Mouse (Mus musculus) macrophage (primary cell): ENCODE results near the gene Hist1h1d. TPM values are rescaled to one million over a fixed set of nuclear protein-coding genes. Genes with fewer than 3 reads are reported as not detected.
"Not testable (repeated sequence)": the region's sequence is repeated elsewhere in the genome, so short reads cannot be mapped to it uniquely, and the experiment has no call there.

Experiments
- H3K27ac ChIP-seq: fragments of 350-480 bp; formaldehyde crosslinking; 2 replicates; pipeline ENCODE4 v1.9.0; 2021
- H3K36me3 ChIP-seq: fragments of 350-480 bp; formaldehyde crosslinking; 2 replicates; pipeline ENCODE4 v1.9.0; 2021; ENCODE audit errors: inconsistent target
- H3K4me3 ChIP-seq: fragments of 350-480 bp; formaldehyde crosslinking; 2 replicates; pipeline ENCODE4 v1.9.0; 2021; ENCODE audit errors: inconsistent target
- H3K79me2 ChIP-seq: fragments of 350-480 bp; formaldehyde crosslinking; 2 replicates; pipeline ENCODE4 v1.9.0; 2021; ENCODE audit errors: inconsistent target
- WGBS: methylation state at CpG from one replicate; pipeline ENCODE4 v1.1.7; 2026; ENCODE audit warnings: inconsistent platforms; ENCODE audit not compliant: missing documents; 5-methylcytosine and 5-hydroxymethylcytosine counted together
- polyA plus RNA-seq: library from polyadenylated mRNA; stranded (reverse); fragments of 250-400 nt; gene quantifications from 3 replicates; pipeline ENCODE4 v1.2.4, GENCODE M21; 2018; ENCODE audit warnings: inconsistent platforms

Hist1h1d gene
- polyA plus RNA-seq, 1 experiment from 2014 or later, result 0.10 TPM

DNA sequence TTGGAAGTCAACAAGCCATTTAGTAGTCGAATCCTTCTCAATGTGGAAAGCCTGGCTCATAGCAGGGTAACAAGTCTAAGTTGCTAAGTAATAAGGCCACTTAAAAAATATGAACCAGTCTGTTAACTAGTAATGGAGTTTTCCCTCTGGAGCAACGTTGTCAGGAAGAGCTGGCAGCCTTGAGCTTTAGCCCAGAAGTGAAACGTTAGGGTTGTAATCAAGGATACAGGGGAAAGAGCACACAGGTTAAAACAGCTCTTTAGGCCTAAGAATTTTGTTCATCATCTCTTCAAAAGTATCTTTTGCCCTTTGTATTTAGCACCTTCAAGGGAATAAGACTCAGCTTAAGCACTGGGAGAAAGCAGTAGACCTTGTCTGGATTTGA lies 2.3 kb upstream of the Hist1h1d start:
- Histone ChIP-seq H3K79me2 (no peaks in the 10 kb centered on the region), H3K4me3 (peak overlapping the region; percentile 13; the same call in 1 of the 2 replicates), H3K36me3 (no peaks in the 10 kb centered on the region), H3K27ac (peak overlapping the region; percentile 53)
- WGBS, result 12% methylated on average over 3 of the region's 3 CpGs

DNA sequence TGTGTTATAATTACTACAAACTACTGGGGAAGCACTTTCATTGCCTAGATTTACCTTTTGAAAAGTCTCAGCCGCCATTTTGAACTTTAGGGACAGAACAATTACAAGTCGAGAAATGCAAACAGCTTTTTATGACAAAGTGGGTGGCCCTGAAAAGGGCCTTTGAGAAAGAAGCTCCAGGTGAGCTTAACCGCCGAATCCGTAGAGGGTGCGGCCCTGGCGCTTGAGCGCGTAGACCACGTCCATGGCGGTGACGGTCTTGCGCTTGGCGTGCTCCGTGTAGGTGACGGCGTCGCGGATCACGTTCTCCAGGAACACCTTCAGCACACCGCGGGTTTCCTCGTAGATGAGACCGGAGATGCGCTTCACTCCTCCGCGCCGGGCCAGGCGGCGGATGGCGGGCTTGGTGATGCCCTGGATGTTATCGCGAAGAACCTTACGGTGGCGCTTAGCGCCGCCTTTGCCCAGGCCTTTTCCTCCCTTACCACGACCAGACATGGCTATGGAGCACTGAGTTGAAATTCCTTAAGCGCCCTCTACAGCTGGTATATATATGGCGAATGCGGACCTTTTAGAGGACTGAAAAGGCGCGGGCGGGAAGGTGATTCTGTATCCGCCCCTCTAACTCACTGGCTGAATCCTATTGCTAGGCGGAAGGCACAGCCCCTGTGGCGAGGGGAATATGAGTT lies 1.8 kb upstream of the Hist1h1d start, which contains the start of gene Hist1h4f:
TSS of gene Hist1h4f (minus strand) at position 503 of the 689 bp plus-strand sequence.
- Histone ChIP-seq H3K27ac (peak within 1 kb of the TSS; percentile 75), H3K4me3 (peak within 1 kb of the TSS; percentile 13; the same call in 1 of the 2 replicates)
- WGBS, result under 1% methylated on average over 33 of the region's 47 CpGs
- H3K36me3 ChIP-seq, H3K79me2 ChIP-seq: not testable (repeated sequence)

DNA sequence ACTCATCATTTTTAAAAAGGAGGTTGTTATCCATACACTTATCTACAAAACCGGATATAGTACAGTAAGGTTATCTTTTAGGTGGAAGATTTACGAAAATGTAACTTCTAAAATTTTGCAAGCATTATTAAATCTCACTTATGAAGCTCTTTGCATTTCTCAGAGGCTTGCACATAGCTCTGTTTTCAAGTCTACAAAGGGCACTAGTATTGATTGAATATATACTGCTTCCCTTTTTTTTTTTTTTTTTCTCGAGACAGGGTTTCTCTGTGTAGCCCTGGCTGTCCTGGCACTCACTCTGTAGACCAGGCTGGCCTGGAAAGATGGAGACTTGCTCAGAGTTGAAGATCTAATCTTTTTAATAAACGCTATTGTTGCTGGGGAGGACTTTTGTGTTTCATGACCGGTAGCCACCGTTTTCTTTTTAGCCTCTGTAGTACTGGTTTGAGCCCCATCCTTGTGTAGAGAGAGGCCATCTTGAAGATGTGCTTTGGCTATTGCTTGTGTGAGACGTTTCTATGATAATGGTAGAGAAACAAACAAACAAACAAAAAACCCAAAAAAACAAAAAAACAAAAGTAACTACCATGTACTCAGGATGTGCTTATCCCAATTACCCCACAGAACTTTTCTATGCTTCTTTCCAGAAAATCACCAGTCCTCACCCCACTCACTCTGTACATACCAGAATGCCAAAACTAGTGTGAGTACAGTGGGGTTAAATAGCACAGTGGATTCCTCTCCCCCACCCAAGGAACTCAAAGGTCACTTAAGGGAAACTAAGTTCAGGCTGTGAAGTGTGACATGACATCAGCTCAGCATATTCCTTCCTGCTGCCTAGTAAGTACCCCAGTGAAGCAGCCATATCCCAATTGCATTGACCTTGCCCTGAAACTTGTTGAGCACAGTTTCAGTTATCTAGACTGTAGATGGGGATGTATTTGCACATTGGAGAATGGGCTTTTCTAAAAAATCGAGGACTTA lies 839 bp upstream of the Hist1h1d start:
- Histone ChIP-seq H3K36me3 (no peaks in the 10 kb centered on the region), H3K4me3 (no peak overlapping the region; the same call in 1 of the 2 replicates), H3K27ac (peak overlapping the region; percentile 75), H3K79me2 (no peaks in the 10 kb centered on the region)
- 48% methylated on average over 7 of the region's 8 CpGs for WGBS

DNA sequence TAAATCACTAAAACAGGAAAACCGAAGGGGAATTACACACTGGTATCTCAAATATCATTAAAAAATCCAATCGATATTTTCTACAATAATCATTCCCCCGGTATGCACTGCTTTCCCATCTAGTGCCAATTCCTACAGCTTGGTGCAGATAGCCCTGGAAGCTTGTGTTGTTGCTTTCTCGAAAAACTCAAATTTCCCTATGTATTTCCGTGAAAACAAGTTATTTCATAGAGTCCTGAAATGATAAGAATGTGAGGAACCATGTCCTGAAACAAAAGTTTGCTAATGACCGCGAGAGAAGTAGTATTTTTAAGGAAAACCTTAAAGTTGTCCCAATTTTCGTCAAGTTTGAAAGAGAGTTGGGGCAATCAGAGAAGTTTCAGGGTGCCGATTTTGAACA lies 1.3 kb downstream of the Hist1h1d start:
- WGBS, result 27% methylated on average over 9 of the region's 9 CpGs
- Histone ChIP-seq H3K79me2 (no peaks in the 10 kb centered on the region), H3K4me3 (no peak overlapping the region), H3K27ac (peak overlapping the region; percentile 67), H3K36me3 (no peaks in the 10 kb centered on the region)

DNA sequence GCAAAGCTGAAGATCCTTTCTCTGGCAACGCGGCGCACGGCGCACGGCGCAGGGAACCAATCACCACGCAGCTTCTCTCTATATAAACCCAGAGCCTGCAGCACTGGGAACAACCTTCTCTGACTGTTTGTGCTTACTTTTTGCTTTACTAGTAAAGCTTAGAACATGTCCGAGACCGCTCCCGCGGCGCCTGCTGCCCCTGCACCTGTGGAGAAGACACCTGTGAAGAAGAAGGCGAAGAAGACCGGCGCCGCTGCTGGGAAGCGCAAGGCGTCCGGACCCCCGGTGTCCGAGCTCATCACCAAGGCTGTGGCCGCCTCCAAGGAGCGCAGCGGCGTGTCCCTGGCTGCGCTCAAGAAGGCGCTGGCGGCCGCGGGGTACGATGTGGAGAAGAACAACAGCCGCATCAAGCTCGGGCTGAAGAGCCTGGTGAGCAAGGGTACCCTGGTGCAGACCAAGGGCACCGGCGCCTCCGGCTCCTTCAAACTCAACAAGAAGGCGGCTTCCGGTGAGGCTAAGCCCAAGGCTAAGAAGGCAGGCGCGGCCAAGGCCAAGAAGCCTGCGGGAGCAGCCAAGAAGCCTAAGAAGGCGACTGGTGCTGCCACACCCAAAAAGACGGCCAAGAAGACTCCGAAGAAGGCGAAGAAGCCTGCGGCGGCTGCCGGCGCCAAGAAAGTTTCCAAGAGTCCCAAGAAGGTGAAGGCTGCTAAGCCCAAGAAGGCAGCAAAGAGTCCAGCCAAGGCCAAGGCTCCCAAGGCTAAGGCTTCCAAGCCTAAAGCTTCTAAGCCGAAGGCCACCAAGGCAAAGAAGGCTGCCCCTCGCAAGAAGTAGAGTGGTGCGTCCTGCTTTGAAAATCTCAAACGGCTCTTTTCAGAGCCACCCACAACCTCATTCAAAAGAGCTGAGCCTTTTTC lies 2.1 kb downstream of the Hist1h1d start:
- H3K4me3 ChIP-seq, result peak overlapping the region; percentile 49
- WGBS, result 1% methylated on average over 38 of the region's 54 CpGs
- no peaks in the 10 kb centered on the region for H3K79me2 ChIP-seq
- H3K27ac ChIP-seq, result peak overlapping the region; percentile 85
- H3K36me3 ChIP-seq, result no peaks in the 10 kb centered on the region

DNA sequence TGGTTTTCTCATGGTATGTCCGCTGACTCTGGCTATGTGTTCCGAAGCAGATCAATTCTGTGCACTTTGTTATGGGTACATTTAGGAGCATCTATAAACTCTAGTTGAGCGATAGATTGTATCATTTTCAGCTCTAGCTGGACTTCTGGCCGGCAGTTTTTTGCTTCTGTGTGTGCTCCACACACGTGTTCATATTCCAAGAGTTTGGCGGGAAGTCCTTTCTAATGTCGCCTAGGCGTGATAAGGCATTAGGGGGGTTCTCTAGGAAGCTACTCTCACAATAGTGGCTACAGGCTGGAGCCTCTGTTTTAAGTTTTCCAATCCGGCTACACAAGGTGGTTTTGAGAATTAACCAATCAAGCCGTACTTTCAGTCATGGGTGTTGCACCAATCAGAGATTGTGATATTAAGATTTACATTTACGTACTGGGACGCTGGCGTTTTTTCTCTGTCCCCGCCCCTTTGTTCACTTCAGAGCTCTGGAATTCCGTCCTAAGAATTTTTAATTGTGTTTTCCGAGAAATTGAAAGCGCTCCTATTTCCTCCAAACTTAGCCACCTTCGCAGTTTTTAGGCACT lies 2.9 kb downstream of the Hist1h1d start:
- WGBS, result 0% methylated on average over 18 of the region's 18 CpGs
- peak overlapping the region; percentile 85 for H3K27ac ChIP-seq
- no peaks in the 10 kb centered on the region for H3K36me3 ChIP-seq
- no peaks in the 10 kb centered on the region for H3K79me2 ChIP-seq
- H3K4me3 ChIP-seq, result peak overlapping the region; percentile 49

DNA sequence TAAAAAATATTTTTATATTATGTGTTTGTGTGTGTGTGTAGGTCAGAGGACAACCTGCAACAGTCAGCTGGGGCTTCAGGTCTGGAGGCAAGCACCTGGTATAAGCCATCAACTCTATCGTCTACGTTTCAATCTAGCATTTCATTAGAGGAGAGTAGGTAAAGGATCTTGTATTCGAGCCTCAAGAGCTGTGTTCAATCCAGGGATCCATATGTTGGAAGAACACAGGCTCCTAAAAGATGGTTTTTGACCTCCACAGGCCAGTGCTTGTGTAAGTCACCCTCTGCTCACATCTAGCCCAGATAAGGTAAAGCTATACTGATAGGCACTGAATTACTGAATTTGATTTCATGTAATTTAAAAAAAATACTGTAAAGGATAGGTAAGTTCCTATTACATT lies 3.8 kb downstream of the Hist1h1d start:
- Histone ChIP-seq H3K27ac (peak overlapping the region; percentile 85), H3K4me3 (peak overlapping the region; percentile 49; the same call in 1 of the 2 replicates), H3K79me2 (no peaks in the 10 kb centered on the region), H3K36me3 (no peaks in the 10 kb centered on the region)
- 71% methylated on average over 3 of the region's 3 CpGs for WGBS

DNA sequence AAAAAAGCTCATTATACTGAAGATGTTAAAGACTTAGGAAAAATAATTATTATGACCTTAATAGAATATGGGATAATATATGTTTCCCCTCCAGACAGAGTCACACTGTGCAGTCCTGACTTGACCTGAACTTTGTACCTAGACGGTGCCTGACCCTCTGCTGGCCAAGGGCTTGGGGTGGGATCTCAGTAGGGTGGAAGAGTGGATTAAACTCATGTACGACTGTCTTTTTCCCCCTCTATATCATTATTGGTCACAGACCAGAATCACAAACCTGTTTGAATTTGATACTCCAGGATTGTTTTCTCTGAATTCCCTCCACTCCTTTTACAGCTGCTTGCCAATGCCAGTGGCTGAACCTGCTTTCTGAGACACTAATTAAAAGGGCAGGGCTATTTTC lies 7.6 kb downstream of the Hist1h1d start:
- H3K27ac ChIP-seq, result peak overlapping the region; percentile 13; the same call in 1 of the 2 replicates
- not testable (repeated sequence) for H3K79me2 ChIP-seq, H3K4me3 ChIP-seq, H3K36me3 ChIP-seq
- WGBS, result 63% methylated on average over 2 of the region's 2 CpGs

DNA sequence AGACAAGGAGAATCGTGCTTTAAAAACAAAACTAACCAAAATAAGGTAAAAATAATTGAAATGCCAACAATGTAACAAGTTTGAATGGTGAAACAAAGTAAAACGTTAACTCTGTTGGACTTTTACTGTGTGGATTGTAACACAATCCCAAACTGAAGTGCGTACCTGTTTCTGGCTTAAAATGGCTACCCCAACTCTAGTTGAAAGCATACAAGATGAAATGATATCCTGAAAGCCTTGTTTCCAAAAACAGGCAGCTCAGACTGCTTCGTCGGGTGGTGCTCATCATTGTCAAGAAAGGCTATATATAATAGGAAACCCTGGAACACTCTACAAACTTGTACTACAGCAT lies 8.4 kb downstream of the Hist1h1d start:
- 0% methylated on average over 2 of the region's 5 CpGs for WGBS

DNA sequence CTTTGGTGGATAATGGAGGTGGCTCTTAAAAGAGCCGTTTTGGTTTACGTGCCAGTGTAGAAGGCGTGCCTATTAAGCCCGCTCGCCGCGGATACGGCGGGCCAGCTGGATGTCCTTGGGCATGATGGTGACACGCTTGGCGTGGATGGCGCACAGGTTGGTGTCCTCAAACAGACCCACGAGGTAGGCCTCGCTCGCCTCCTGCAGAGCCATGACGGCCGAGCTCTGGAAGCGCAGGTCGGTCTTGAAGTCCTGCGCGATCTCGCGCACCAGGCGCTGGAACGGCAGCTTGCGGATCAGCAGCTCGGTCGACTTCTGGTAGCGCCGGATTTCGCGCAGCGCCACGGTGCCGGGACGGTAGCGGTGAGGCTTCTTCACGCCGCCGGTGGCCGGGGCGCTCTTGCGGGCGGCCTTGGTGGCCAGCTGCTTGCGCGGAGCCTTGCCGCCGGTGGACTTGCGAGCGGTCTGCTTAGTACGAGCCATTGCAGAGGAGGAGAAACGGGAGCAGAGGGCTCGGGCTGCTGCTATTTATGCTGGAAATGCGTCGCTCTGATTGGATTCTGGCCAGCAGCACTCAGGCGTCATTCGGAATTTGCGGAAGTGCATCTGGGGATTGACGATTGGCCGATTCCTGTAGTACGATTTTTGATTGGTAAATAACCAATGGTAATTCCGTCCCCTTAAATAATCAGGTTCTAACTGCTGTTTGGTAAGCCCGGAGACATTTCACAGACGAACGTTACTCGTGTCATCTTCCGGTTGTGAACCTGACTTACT lies 9.0 kb downstream of the Hist1h1d start, which contains the start of gene Hist1h3e:
TSS of gene Hist1h3e (minus strand) at position 487 of the 777 bp plus-strand sequence.
- H3K79me2 ChIP-seq, H3K36me3 ChIP-seq: not testable (repeated sequence)
- Histone ChIP-seq H3K4me3 (peak within 1 kb of the TSS; percentile 15; the same call in 1 of the 2 replicates), H3K27ac (peak within 1 kb of the TSS; percentile 91)
- 0% methylated on average over 23 of the region's 67 CpGs for WGBS

More for the DNA sequence above, 8.4 kb downstream of the Hist1h1d start:
- not testable (repeated sequence) for H3K27ac ChIP-seq, H3K79me2 ChIP-seq, H3K36me3 ChIP-seq
- peak overlapping the region; percentile 5; the same call in 1 of the 2 replicates for H3K4me3 ChIP-seq

DNA sequence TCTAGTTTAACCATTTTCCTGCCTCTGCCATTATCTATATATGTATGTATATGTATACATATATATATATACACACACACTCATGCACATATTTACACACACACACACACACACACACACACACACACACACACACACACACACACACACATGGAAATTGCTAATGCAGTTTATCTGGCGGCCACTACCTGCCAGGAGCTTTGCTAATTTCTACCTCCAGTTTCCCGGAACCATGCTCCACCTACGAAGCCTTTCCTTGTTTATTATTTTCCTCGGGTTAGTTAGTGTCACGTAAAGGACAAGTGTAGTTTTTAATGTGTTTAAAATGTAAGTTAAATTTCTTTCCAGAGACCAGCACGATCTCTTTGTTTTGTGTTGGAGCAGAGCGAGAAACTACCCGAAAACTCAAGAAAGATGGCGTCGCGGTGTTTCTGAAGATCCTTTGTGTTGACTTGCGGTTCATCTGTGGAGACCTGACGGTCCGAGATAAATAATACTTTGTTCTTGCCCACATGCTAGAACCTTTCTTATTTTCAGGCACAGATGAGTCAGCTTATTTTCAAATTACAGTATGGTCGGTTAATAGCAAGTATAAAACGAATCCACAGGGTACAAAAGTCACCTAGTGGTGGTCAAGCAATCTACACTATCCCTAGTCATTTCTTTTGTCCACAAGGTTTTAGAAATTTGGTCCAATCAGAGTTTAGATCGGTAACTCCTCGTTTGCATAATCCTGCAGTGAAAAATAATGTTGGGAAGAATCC lies 9.8 kb downstream of the Hist1h1d start:
- H3K36me3 ChIP-seq, result no peaks in the 10 kb centered on the region
- H3K4me3 ChIP-seq, result peak overlapping the region; percentile 15; the same call in 1 of the 2 replicates
- WGBS, result 7% methylated on average over 18 of the region's 18 CpGs
- no peaks in the 10 kb centered on the region for H3K79me2 ChIP-seq
- peak overlapping the region; percentile 91 for H3K27ac ChIP-seq

DNA sequence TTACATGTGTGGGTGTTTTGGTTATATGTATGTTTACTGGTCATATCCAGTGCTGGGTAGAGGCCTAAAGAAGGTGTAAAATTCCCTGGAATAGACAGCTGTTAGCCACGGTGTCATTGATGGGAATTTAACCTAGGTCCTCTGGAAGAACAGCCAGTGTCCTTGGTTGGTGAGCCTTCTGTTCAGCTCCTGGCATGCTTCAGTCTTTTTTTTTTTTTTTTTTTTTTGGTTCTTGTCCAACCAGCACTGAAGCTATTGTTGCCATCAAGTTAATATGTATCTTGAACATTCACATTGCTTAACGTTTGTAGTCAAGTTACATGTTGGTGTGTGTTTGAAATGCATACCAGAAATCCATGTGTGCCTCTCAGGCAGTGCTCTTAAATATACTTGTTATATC lies 11.4 kb downstream of the Hist1h1d start:
- Histone ChIP-seq H3K27ac (no peak overlapping the region), H3K36me3 (no peaks in the 10 kb centered on the region), H3K4me3 (no peak overlapping the region), H3K79me2 (no peaks in the 10 kb centered on the region)
- WGBS, result 95% methylated on average over 2 of the region's 2 CpGs
